In genomic region chr2:34809568-34809967, GRCm38 (mm10) we compare ENCODE assay signal across 24 mouse cellular contexts. TPM values are rescaled to one million over a fixed set of nuclear protein-coding genes. Genes with fewer than 3 reads are reported as not detected.
"Had no signal": no experiment of that assay in that cellular context is flagged by ENCODE, and none has a peak within 500 bp of the region (broad histone marks: within the 10 kb centered on the region; RNA-seq: fewer than 3 reads in every experiment).

No protein-coding gene starts in this region.

- H3K27me3 ChIP-seq: lung, embryonic 15.5 days; megakaryocyte, embryonic 14.5 days; midbrain, embryonic 13.5 days; midbrain, embryonic 15.5 days; neural tube, embryonic 12.5 days had no signal

- H3K9me3 ChIP-seq: lung, embryonic 15.5 days; megakaryocyte, embryonic 14.5 days; midbrain, embryonic 13.5 days; midbrain, embryonic 15.5 days; neural tube, embryonic 12.5 days had no signal

- H3K4me1 ChIP-seq: neural tube, embryonic 12.5 days had no signal

- ATAC-seq: lung, postnatal 0 days; midbrain, embryonic 13.5 days; midbrain, embryonic 15.5 days had no signal

- DNase-seq: lung, adult 2 months; lung, postnatal 14 days; lung, postnatal 36 days; right cerebral cortex, postnatal 25 days; right cerebral cortex, postnatal 4 days; spleen, adult 18-20 months; thymus, adult 18-20 months; thymus, postnatal 14 days; thymus, postnatal 36 days had no signal

- H3K27ac ChIP-seq: lung, embryonic 15.5 days; macrophage; midbrain, embryonic 13.5 days; midbrain, embryonic 15.5 days; neural tube, embryonic 12.5 days had no signal

- H3K4me3 ChIP-seq: lung, embryonic 15.5 days; megakaryocyte, embryonic 14.5 days; midbrain, embryonic 13.5 days; midbrain, embryonic 15.5 days; neural tube, embryonic 12.5 days had no signal

- H3K4me2 ChIP-seq: lung, embryonic 15.5 days; midbrain, embryonic 11.5 days; midbrain, embryonic 13.5 days; midbrain, embryonic 15.5 days; neural tube, embryonic 12.5 days had no signal

- H3K9ac ChIP-seq: lung, embryonic 15.5 days; midbrain, embryonic 13.5 days; midbrain, embryonic 15.5 days; neural tube, embryonic 12.5 days had no signal

RNA-seq across cellular contexts. Expression of gene Gm34653, which starts 23.2 kb away (rescaled TPM):
- total RNA-seq: midbrain, postnatal 0 days; monocyte, adult 5-6 weeks; neutrophil, adult 5-6 weeks had no signal
- polyA plus RNA-seq: lung, adult 2 months; lung, embryonic 15.5 days; lung, postnatal 0 days; macrophage; midbrain, embryonic 11.5 days; midbrain, embryonic 15.5 days; neural tube, embryonic 12.5 days; neural tube, embryonic 14.5 days; small intestine, adult 2 months; stomach, embryonic 14.5 days; stomach, embryonic 16.5 days had no signal
